Mouse (Mus musculus): ENCODE results near the gene Il1rapl2. TPM values are rescaled to one million over a fixed set of nuclear protein-coding genes. Genes with fewer than 3 reads are reported as not detected.

Gene Il1rapl2
- polyA plus RNA-seq, 1 experiment from 2014 or later, result 0.64 TPM

GRCm38 (mm10) chrX:138433794-138434193 is 863.4 kb downstream of the Il1rapl2 start:
- H3K4me2 ChIP-seq (replicated peaks; ENCODE audit: low read depth, low read length), result no peak overlapping the region
- H3K9ac ChIP-seq (replicated peaks; ENCODE audit: low read depth, low read length), result no peak overlapping the region
- H3K4me3 ChIP-seq (ENCODE audit: low read depth, low read length), result no peak overlapping the region
- H3K9me3 ChIP-seq (ENCODE audit: control insufficient read depth, low read depth, low read length), result no peaks in the 10 kb centered on the region
- H3K27me3 ChIP-seq (ENCODE audit: control insufficient read depth, insufficient read depth, low read length), result no peaks in the 10 kb centered on the region
- 54% methylated on average over 2 of the region's 2 CpGs for WGBS
- no peaks in the 10 kb centered on the region for H3K4me1 ChIP-seq (ENCODE audit: control insufficient read depth, insufficient read depth, low read length)
- no peaks in the 10 kb centered on the region for H3K36me3 ChIP-seq (ENCODE audit: control insufficient read depth, insufficient read depth, low read length)
- H3K27ac ChIP-seq (ENCODE audit: low read length), result no peak overlapping the region
- no peak for ATAC-seq (ENCODE audit: insufficient number of reproducible peaks, insufficient read depth, low FRiP score, low read depth)

- H3K4me3 ChIP-seq (ENCODE audit: low read depth, low read length), result no peak overlapping the region
- H3K27ac ChIP-seq (ENCODE audit: low read length), result no peak overlapping the region
- no peaks in the 10 kb centered on the region for H3K36me3 ChIP-seq (ENCODE audit: control insufficient read depth, insufficient read depth, low read length)
- H3K27me3 ChIP-seq (ENCODE audit: control insufficient read depth, insufficient read depth, low read length), result no peaks in the 10 kb centered on the region
- no peaks in the 10 kb centered on the region for H3K9me3 ChIP-seq (ENCODE audit: control insufficient read depth, low read depth, low read length)
- WGBS, result 64% methylated on average over 3 of the region's 3 CpGs
- H3K4me1 ChIP-seq (ENCODE audit: control insufficient read depth, insufficient read depth, low read length), result no peaks in the 10 kb centered on the region
- H3K9ac ChIP-seq (replicated peaks; ENCODE audit: low read depth, low read length), result no peak overlapping the region
- ATAC-seq (ENCODE audit: insufficient number of reproducible peaks, insufficient read depth, low FRiP score, low read depth), result no peak
- no peak overlapping the region for H3K4me2 ChIP-seq (replicated peaks; ENCODE audit: low read depth, low read length)
Observed at GRCm38 (mm10) chrX:138437939-138438338, 867.5 kb downstream of the Il1rapl2 start.

GRCm38 (mm10) chrX:138449856-138450255 is 879.4 kb downstream of the Il1rapl2 start:
- ATAC-seq (ENCODE audit: insufficient number of reproducible peaks, insufficient read depth, low FRiP score, low read depth), result no peak
- Histone ChIP-seq H3K9ac (replicated peaks; ENCODE audit: low read depth, low read length) (no peak overlapping the region), H3K4me2 (replicated peaks; ENCODE audit: low read depth, low read length) (no peak overlapping the region), H3K4me1 (ENCODE audit: control insufficient read depth, insufficient read depth, low read length) (no peaks in the 10 kb centered on the region), H3K27me3 (ENCODE audit: control insufficient read depth, insufficient read depth, low read length) (no peaks in the 10 kb centered on the region), H3K27ac (ENCODE audit: low read length) (no peak overlapping the region), H3K4me3 (ENCODE audit: low read depth, low read length) (no peak overlapping the region), H3K9me3 (ENCODE audit: control insufficient read depth, low read depth, low read length) (no peaks in the 10 kb centered on the region), H3K36me3 (ENCODE audit: control insufficient read depth, insufficient read depth, low read length) (no peaks in the 10 kb centered on the region)
- 78% methylated on average over 2 of the region's 2 CpGs for WGBS

DNA sequence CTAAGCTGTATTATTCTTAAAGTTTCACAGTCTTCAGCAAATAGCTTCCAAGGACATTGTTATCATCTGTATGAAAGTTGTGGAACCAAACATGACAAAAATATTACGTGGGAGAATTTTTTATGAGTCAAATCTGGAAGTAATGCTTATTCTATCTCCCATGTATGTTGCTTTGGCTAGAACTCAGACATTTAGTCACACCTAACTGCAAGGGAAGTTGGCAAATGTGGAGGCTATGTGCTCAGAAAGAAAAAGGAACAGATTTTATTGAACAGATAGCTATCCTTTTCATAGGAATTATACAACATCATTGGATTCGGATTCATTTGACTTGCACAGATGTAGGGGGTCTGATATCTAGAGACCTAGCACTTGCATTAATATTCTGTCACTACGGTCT is 908.1 kb downstream of the Il1rapl2 start:
- Histone ChIP-seq H3K36me3 (ENCODE audit: control insufficient read depth, insufficient read depth, low read length) (no peaks in the 10 kb centered on the region), H3K9ac (replicated peaks; ENCODE audit: low read depth, low read length) (no peak overlapping the region), H3K4me1 (ENCODE audit: control insufficient read depth, insufficient read depth, low read length) (no peaks in the 10 kb centered on the region), H3K4me3 (ENCODE audit: low read depth, low read length) (no peak overlapping the region), H3K27ac (ENCODE audit: low read length) (no peak overlapping the region), H3K9me3 (ENCODE audit: control insufficient read depth, low read depth, low read length) (no peaks in the 10 kb centered on the region), H3K4me2 (replicated peaks; ENCODE audit: low read depth, low read length) (no peak overlapping the region), H3K27me3 (ENCODE audit: control insufficient read depth, insufficient read depth, low read length) (no peaks in the 10 kb centered on the region)
- no peak for ATAC-seq (ENCODE audit: insufficient number of reproducible peaks, insufficient read depth, low FRiP score, low read depth)
- WGBS, result 76% methylated on average over 3 of the region's 3 CpGs

DNA sequence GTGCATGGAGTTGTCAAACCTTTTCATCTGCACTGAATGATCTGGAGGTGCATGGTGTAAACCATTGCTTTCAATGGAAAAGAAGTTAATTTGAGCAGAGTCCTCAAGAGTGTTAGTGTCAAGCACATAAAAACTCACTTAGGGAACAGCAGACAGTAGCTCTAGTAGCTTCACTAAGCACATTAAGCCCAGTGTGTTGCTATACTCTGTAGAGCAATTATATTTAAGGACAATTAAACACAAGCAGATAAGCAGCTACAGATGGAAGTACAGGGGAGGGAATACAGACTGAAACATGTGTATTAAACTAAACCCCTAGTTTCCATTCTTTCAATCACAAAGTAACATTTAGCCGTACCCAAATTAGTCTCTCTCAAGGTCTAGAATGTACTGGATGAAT is 930.1 kb downstream of the Il1rapl2 start:
- Histone ChIP-seq H3K36me3 (ENCODE audit: control insufficient read depth, insufficient read depth, low read length) (no peaks in the 10 kb centered on the region), H3K4me3 (ENCODE audit: low read depth, low read length) (no peak overlapping the region), H3K27me3 (ENCODE audit: control insufficient read depth, insufficient read depth, low read length) (no peaks in the 10 kb centered on the region), H3K9me3 (ENCODE audit: control insufficient read depth, low read depth, low read length) (no peaks in the 10 kb centered on the region), H3K4me2 (replicated peaks; ENCODE audit: low read depth, low read length) (no peak overlapping the region), H3K4me1 (ENCODE audit: control insufficient read depth, insufficient read depth, low read length) (no peaks in the 10 kb centered on the region), H3K9ac (replicated peaks; ENCODE audit: low read depth, low read length) (no peak overlapping the region), H3K27ac (ENCODE audit: low read length) (no peak overlapping the region)
- 97% methylated on average over 1 of the region's 1 CpGs for WGBS
- ATAC-seq (ENCODE audit: insufficient number of reproducible peaks, insufficient read depth, low FRiP score, low read depth), result no peak

GRCm38 (mm10) chrX:138505049-138505448 is 934.6 kb downstream of the Il1rapl2 start:
- no peak overlapping the region for H3K4me3 ChIP-seq (ENCODE audit: low read depth, low read length)
- 61% methylated on average over 3 of the region's 3 CpGs for WGBS
- no peak for ATAC-seq (ENCODE audit: insufficient number of reproducible peaks, insufficient read depth, low FRiP score, low read depth)
- no peak overlapping the region for H3K9ac ChIP-seq (replicated peaks; ENCODE audit: low read depth, low read length)
- no peaks in the 10 kb centered on the region for H3K36me3 ChIP-seq (ENCODE audit: control insufficient read depth, insufficient read depth, low read length)
- no peak overlapping the region for H3K4me2 ChIP-seq (replicated peaks; ENCODE audit: low read depth, low read length)
- H3K9me3 ChIP-seq (ENCODE audit: control insufficient read depth, low read depth, low read length), result no peaks in the 10 kb centered on the region
- no peaks in the 10 kb centered on the region for H3K4me1 ChIP-seq (ENCODE audit: control insufficient read depth, insufficient read depth, low read length)
- H3K27ac ChIP-seq (ENCODE audit: low read length), result no peak overlapping the region
- no peaks in the 10 kb centered on the region for H3K27me3 ChIP-seq (ENCODE audit: control insufficient read depth, insufficient read depth, low read length)

DNA sequence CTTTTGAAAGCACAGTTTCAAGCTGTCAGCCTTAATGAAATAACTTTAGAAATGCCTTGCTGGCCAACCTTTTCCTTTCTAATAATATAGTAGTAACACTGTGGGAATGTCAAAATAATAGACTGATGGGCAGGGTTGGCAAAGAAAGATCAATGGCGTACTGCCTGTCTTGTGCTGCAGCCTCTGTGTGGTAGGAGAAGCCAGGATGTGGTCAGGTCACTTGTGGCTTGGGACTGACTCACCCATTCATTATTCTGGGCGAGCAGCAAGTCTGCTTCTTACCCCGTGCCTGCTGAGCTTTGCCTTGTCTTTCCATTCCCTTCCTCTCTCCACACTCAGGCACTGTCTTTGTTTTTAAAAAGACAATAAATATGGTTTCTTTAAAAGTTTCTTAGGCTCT is 1049.7 kb downstream of the Il1rapl2 start:
- Histone ChIP-seq H3K27me3 (ENCODE audit: control insufficient read depth, insufficient read depth, low read length) (no peaks in the 10 kb centered on the region), H3K27ac (ENCODE audit: low read length) (no peak overlapping the region), H3K9me3 (ENCODE audit: control insufficient read depth, low read depth, low read length) (no peaks in the 10 kb centered on the region), H3K4me3 (ENCODE audit: low read depth, low read length) (no peak overlapping the region), H3K4me2 (replicated peaks; ENCODE audit: low read depth, low read length) (no peak overlapping the region), H3K4me1 (ENCODE audit: control insufficient read depth, insufficient read depth, low read length) (no peaks in the 10 kb centered on the region), H3K36me3 (ENCODE audit: control insufficient read depth, insufficient read depth, low read length) (no peaks in the 10 kb centered on the region), H3K9ac (replicated peaks; ENCODE audit: low read depth, low read length) (no peak overlapping the region)
- 71% methylated on average over 3 of the region's 3 CpGs for WGBS
- ATAC-seq (ENCODE audit: insufficient number of reproducible peaks, insufficient read depth, low FRiP score, low read depth), result no peak

DNA sequence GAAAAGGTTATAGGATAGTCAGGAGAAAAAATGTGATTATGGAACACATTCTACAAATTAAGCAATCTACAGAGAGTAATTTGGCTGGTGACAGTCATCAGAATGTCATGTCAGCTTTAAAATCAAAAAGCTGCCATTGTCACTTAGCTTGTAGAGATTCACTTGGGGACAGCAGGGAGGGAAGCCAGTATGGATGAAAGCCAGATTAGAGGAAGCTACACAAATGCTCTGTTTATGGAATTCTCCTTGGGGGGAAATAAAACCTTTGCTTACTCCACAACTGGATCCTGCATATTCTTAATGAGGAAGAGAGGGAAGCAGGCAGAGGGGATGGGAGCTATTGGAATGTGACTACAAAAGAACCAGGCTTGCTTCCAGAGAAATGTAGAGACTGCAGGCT is 1054.9 kb downstream of the Il1rapl2 start:
- Histone ChIP-seq H3K9ac (replicated peaks; ENCODE audit: low read depth, low read length) (no peak overlapping the region), H3K4me1 (ENCODE audit: control insufficient read depth, insufficient read depth, low read length) (no peaks in the 10 kb centered on the region), H3K9me3 (ENCODE audit: control insufficient read depth, low read depth, low read length) (no peaks in the 10 kb centered on the region), H3K27me3 (ENCODE audit: control insufficient read depth, insufficient read depth, low read length) (no peaks in the 10 kb centered on the region), H3K4me2 (replicated peaks; ENCODE audit: low read depth, low read length) (no peak overlapping the region), H3K36me3 (ENCODE audit: control insufficient read depth, insufficient read depth, low read length) (no peaks in the 10 kb centered on the region), H3K4me3 (ENCODE audit: low read depth, low read length) (no peak overlapping the region), H3K27ac (ENCODE audit: low read length) (no peak overlapping the region)
- ATAC-seq (ENCODE audit: insufficient number of reproducible peaks, insufficient read depth, low FRiP score, low read depth), result no peak

DNA sequence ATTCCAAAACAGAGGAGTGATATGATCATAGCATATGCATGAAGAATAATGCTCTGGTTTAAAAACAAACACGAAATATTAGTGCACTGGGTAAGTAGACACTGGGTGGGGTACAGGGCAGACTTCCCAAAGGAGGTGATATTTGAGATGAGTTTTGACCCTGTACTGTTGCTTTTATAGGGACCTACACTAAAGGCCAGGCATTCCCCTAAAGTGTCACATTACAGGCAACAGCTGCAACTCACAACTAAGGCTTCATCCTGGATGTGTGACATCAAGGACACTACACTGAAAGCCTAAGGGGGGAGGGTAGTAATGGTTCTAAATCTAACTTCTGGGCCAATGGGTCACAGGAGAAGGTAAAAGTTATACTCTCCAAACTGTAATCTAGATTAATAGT is 1152.0 kb downstream of the Il1rapl2 start:
- H3K9me3 ChIP-seq (ENCODE audit: control insufficient read depth, low read depth, low read length), result no peaks in the 10 kb centered on the region
- no peaks in the 10 kb centered on the region for H3K27me3 ChIP-seq (ENCODE audit: control insufficient read depth, insufficient read depth, low read length)
- H3K4me3 ChIP-seq (ENCODE audit: low read depth, low read length), result no peak overlapping the region
- H3K9ac ChIP-seq (replicated peaks; ENCODE audit: low read depth, low read length), result no peak overlapping the region
- no peaks in the 10 kb centered on the region for H3K4me1 ChIP-seq (ENCODE audit: control insufficient read depth, insufficient read depth, low read length)
- ATAC-seq (ENCODE audit: insufficient number of reproducible peaks, insufficient read depth, low FRiP score, low read depth), result no peak
- no peak overlapping the region for H3K4me2 ChIP-seq (replicated peaks; ENCODE audit: low read depth, low read length)
- WGBS, result 50% methylated on average over 1 of the region's 1 CpGs
- no peak overlapping the region for H3K27ac ChIP-seq (ENCODE audit: low read length)
- H3K36me3 ChIP-seq (ENCODE audit: control insufficient read depth, insufficient read depth, low read length), result no peaks in the 10 kb centered on the region
